Mouse (Mus musculus) urinary bladder, postnatal 14 days (tissue): ENCODE data around the gene Golt1a.

Experiments
- DNase-seq: peaks from one replicate; pipeline ENCODE4 v3.0.0; 2021; ENCODE audit warnings: low spot score

Golt1a gene

DNA sequence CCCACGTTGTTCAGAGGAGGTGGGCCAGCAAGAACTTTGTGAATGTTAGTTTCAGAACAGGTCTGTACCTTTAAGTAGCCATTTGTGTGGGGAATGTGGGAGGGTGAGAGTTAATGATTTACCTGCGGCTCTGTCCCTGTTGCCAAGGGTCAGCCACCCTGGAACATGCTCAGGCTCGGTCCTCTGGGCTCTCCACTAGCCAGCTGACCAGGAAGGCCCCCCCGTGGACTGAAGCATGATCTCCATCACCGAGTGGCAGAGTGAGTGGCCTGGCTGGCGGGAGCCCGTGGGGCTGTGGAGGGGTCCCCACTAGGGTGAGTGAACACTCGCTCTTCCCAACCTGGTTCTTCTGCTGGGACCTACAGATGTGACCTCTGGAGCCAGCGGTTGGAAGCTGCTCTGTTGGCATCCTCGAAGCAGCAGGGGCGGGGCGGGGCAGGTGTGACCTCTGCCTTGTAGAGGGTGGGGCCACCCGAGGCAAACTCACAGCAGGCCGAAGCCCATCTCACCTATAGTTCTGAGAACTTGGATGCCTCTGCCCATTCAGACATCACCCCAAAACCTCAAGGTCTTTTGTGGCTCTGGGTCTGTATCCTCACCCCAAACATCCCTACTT lies at the start of gene Golt1a:
Gene Golt1a, plus strand, starts transcription at position 149 of the 616 bp plus-strand sequence.
- peak; percentile 64 for DNase-seq

DNA sequence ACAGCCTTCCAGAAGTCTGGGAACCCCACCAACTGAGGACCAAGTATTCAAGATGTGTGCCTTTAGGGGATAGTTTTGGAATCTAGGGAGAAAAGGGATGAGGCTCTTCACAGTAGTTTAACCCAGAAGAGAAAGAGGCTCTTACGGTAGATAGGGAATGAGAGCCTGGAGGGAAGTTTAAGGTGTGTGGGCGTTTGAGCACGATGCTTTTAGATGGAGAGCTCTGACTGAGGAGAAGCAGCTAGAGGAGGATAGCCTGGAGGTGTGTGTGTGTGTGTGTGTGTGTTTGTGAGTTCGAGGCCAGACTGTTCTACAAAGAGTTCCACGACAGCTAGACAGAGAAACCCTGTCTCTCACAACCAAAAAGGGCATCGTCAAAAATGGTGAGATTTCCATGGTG lies 47.0 kb upstream of the Golt1a start:
- no peak for DNase-seq

DNA sequence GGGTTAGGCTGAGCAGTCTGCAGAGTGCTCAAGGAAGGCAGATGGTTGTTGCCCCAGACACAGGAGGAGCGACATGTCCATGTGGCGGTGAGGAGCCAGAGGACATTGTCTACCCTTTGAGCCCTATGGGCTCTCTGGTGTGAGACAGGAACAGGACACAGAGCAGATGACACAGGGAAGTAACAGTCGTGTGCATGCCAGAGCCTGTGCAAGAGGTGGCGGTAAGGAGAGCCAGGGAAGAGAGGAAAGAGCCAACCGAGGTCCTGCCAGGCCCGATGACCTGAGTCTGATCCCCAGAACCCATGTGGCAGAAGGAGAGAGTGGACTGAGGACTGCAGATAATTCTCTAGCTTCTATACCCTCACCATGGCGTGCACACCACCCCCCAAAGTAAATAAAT lies 46.5 kb upstream of the Golt1a start:
- DNase-seq: no peak

DNA sequence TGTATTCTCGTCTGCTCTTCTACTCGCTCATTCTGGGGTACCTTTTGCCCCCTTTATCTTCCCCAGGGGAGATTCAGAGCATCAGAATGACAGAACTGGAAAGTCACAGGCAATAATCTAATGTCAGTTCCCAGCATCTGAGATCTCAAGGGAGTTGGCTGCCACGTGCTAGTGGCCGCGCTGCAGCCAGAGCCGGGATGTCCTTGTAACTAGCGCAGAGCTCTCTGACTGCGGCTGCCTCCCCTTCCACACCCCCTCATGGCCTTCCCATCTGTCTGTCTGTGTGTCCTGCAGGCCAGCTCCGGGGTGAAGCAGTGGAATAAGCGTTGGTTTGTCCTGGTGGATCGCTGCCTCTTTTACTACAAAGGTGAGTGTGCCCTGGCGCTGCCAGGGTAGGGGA lies 45.2 kb upstream of the Golt1a start:
- no peak for DNase-seq

DNA sequence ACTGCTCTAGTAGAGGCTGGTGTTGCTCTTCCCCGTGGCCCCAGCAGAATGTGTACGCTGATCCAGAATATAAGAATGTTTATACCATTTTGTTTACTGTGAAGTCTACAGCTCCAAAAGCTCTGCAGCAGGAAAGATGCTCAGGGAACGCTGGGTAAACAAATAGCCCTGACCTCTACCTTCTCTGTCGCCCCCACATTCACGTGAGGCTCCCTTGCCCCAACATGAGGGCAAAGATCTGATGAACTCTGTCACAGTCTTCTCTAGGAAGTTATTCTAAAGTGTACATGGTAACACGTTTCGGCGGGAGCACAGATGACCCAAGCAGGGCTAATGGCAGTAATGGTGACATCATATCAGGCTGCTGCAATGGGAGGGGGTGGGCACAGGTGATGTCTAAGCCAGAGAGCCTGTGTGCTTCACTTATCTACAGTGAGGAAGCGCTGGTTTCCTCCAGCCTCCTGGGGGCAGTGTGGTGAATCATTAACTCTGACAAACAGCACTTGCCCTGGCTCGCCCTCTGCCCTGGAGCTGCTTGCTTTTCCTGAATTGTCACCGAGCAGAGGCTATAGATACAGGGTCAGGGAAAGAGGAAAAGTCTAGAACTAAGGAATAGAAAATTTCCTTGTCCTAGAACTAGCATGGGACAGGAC lies 44.4 kb upstream of the Golt1a start:
- DNase-seq: peak; percentile 76

DNA sequence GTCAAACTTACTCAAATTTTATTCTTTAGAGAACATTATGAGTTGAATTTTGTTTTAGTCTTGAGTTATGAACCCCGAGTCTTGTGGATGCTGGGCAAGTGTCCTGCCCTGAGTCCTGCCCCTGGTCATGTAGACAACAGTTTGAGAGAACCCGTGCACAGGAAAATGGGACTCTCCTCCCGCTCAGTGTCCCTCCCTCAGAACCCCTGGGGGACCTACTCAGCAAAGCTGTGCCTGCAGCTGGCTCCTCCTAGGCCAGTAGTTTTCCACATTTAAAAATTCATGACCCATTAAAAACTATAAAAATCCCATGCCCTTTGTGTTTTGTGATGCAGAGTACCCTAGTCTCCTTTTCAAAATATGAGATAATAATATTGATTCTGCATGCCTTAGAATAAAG lies 42.5 kb upstream of the Golt1a start:
- DNase-seq: no peak

DNA sequence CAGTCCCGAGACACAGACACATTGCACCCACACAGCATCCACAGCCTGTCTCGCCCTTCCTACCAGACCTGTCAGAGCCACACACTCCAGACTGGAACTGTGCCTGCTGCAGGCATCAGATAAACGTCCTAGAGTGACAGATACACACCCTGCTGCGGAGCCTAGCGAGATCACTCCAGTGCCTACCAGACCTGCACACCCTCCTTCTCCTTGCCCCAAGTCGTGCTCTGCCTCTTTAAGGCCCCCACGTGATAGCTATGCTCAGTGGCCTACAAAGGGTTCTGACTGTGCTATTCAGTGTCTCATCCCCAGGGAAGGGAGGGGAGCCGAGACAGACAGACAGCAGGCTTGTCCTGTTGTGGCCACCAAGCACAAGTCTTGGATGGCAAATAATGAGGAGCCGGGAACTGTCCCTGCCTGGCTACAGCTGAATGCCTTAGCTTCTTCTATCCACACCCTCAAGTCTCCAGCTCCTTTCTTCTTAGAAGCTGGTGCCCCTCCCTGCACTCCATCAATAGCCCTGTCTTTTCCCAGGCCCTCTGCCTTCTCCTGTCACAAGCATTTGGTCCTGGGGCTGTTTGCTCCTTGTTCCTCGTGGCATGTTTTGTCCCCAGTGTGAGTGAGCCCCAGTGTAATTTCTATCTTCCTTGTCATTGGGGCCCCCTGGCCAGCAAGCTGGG lies 41.6 kb upstream of the Golt1a start:
- no peak for DNase-seq

DNA sequence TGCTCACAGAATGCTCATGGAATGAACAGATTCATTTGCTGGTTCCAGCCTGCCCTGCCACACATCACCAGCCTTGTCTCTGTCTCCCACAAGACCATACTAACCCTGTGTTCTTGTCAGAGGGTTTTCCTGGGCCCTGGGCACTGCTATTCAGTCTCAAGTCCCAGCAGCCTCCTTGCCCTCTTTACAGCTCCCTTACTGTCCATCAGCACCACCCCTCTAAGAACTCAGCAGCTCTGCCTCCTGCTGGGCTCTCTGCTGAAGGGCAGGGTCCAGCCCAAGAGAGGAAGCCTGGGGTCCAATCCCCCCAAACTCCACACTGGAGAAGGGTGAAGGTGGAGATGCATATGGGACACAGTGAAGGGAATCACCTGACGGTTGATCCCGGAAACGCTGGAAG lies 41.1 kb upstream of the Golt1a start:
- DNase-seq: no peak

DNA sequence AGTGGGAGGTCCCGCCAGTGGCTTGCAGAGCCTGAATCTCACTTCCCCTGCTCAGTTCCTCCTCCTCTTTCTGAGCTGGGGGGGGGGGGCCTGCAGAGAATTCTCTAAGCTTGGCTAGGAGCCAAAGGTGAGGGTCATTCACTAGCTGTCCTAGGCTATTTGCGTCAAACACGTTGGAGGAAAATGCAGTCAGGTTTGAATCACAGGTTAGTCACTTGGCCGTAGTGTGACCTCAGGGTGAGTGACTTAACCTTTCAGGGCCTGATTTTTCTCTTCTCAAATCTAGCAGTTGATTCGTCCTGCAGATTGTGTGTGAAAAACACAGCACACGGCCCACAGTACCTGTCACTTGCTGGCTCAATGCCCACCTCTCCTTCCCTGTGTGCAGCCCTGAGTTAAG lies 39.3 kb upstream of the Golt1a start:
- no peak for DNase-seq

DNA sequence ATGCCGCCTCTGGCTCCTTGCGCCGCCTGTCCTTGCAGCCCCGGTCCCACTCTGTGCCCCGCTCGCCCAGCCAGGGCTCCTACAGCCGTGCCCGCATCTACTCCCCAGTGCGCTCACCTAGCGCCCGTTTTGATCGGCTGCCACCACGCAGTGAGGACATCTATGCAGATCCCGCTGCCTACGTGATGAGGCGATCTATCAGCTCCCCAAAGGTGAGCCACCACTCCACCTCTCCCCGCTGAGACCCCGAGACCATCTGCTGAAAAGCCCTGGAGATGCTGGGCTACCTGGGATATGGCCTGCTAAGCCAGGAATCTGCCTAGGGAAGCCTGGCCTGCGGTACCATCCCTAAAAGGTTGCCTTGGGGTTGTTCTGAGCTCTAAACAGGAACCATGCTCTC lies 35.4 kb upstream of the Golt1a start:
- DNase-seq: no peak

DNA sequence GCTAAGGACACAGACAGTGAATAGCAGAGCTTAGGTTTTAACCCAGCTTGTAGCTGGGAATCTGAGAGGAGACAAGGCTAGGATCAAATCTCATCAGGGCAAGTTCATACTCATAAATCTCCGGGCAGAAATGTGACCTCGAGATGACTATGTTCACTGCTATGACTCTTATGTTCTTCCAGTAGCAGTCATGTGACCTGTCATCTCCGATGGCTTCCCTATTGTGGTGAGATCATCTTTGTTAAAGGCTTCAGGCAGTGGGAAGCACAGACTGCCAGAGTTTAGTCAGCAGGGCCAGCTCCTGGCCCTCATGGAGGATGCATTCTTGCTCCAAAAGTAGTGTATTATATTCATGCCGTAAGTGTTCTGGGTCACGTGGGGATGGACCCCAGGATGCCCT lies 32.6 kb upstream of the Golt1a start:
- DNase-seq: no peak

DNA sequence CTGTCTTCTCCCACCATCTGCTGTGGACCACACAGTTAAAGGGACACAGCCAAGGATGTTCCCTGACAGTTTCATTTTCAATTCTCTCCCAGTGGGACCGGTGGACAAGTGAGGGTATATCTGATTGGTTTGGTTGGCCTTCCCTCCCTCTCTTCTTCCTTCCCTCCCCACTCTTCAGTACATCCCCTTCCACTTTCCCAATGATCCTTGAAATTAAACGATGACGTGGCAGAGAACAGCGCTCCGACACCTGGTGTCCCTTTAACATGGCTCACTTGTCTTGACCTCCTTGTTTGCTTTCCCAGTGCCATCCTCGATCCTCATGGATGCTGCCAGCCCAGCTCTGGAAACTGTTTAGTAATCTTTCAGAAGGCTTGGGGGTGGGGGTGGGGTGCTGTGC lies 31.1 kb upstream of the Golt1a start:
- DNase-seq: no peak

DNA sequence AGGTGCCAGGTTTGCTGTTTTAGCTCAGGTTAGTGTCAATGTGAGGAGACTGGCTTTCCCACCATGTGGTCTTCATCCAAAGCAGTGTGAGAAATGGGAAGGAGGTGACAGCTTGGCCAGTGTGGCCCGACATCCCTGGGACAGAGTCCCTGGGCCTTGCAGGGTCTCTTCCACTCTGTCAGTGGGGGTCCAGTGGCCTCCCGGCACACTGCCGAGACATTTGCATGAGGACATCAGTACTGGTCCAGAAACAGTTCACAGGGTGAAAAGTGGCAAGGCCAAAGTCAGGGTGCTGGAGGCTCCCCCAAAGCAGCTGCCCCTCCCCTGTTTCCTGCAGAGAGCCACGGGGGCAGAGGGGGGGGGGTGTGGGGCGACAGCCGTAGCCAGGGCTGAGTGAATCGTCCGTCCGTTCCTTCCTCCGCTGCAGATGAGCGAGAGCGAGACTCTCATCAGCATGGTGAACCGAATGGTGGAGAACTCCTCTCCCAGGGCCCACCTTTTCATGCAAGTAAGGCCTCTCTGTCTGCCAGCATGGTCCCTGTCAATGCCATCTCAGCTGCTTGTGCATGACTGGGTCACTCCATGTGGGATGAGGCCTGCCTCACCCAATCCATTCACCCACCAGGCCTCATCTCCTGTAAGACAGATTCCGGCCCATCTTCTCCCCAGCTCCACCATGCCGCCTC lies 30.5 kb upstream of the Golt1a start:
- no peak for DNase-seq

DNA sequence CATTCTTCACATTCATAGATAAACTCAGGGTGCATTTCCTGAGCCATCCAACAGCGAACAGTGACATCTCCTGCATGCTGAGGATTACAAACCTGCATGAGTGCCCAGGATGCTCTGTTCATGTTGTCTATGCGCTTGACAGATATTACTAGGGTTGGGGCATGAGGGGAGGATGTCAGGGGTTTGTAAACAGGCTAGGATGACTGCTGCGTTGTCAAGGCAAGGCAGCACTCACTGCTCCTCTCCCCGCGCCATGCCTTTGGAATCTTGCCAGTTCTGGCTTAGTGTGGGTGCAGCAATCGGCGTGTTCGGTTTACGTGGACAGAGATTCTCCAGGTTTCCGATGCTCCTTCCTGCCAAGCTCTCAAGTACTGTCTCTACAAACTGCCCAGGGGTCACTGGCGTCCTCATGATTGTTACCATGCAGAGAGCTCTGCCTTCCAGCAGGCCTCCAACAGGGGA lies 29.9 kb upstream of the Golt1a start:
- DNase-seq: no peak

DNA sequence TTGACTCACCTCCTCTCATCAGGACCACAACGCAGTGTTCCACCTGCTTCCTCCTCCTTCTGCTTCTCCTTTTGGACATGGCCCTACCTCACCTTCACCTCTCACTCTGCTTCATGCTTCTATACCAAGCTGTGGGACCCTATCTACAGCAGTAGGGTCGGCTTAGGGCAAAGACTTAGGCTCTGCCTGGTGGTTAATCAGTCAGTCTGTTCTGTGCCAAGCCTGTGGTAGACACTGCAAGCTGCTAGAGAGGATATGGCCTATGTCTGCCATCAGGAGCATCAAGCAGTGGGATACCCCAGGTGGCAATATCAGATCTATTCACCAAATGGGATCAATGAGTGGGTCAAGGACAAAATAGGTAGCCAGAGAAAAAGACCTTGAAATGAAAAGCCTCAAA lies 29.1 kb upstream of the Golt1a start:
- no peak for DNase-seq

DNA sequence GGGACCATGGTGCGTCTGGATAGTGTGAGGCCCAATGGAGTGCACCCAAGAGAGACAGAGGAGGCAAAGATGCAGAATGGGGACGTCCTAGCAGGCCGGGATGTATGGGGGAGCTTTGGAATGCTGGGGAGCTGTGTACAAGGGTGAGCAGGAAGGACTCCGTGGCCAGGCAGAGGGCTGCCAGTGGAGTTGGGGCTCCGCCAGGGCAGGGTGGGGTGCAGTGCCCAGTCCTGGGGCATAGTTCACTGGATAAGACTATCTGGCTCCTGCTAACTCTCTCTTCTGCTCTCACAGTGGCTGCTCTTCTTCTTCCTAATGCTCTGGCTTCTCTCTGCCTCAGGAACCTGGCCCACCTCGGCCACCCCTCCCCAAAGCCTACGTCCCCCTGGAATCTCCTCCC lies 23.7 kb upstream of the Golt1a start:
- DNase-seq: no peak

DNA sequence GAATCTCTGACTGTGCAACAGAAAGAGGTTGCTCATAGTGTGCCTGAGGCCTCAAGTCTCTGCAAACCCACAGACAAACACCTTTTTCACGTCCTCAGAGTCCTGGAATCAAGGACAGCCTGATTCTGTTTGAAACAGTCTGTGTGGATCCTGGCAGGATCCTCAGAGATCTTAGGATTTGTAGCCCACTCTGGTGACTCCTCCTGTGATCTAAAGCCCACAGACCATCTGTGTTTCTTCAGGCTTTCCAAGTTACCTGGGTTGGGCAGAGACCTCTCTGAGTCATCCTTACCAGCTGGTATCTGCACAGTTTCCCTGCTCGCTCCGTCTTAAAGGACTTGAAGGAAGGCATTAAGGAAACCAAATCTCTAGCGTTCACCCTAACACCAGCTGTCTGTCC lies 22.5 kb upstream of the Golt1a start:
- no peak for DNase-seq

DNA sequence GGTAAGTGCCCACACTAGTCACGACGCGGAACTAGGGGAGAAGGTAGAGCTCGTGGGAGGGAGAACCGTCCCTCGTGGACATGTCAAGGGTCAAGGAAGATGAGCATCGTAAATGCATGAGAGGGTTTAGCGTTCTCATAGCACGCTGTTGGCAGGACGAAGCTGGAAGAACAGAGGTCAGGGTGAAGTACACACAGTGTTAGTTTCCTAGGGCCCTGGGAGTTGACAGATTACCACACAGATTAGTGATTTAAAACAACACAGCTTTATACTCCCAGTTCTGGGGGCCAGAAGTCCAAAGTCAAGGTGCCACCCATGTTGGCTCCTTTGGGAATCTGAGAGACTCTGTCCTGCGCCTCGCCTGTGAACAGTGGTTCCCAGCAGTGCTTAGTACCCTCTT lies 21.7 kb upstream of the Golt1a start:
- no peak for DNase-seq

DNA sequence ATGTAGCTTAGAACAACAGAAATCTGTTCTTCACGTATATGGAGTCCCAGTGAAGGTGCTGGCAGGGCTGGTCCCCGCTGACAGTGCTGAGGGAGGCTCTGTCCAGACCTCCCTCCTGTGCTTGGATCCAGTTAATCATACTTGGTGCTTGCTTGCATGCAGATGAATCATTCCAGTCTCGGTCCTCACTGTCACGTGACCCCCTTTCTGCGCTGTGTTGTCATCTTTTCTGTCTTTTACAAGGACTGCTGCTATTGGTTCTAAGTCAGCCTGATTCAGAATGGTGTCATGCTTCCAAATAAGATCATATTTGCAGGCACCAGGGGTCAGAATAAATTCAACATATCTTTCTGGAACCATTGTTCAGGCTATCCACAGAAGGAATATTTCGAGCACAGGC lies 17.7 kb upstream of the Golt1a start:
- DNase-seq: no peak

DNA sequence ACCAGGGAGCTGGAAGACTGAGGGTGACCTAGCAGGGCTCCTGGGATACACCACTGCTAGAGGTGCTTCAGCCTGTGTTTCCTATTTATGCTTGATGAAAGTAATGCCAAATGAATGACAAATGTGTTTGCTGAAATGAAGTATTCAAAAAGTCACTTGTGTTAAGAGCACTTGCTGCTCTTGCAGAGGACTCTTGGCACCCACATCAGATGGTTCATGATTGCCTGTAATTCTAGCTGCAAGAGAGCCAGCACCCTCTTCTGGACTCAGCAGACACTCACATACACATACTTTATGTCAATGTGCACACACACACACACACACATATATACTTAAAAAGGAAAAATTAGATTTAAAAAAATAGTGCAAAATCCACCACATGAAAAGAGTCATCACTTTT lies 17.0 kb upstream of the Golt1a start:
- no peak for DNase-seq

DNA sequence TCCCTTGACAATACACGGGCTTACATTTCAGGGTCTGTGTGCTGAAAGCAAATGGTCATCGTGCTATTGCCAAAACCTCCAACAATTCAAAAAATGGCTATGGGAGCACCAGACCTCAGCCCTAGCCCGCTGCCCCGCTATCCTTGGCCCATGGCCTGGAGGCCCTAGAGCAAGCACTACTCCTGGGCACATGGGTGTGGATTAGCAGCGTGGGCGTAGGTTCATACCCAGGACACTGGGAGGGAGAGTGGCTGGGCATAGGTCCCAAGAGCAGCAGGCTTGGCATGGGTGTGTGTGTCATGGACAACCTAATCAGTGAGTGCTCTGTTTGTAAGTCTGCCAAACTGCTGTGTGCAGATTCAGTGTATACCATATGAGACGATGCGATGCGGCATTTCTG lies 13.2 kb upstream of the Golt1a start:
- peak; percentile 32 for DNase-seq

DNA sequence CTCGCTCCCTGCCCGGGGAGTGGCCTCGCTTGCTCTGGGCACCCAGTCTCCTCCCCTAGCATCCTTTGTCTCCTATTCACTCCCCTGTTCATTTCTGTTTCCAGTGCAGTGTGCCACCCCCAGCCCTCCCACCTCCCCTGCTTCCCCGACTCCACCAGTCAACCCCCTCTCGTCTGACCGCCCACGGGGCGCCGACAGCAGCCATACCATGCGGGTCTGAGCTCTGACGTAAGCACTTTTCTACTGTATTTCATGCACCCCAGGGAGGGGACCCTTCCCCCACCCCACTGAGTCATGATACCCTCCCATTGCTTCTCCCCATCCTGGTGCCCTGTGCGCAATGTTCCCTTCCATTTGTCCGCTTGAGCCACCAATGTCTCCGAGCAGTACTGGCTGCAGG lies 10.8 kb upstream of the Golt1a start:
- no peak for DNase-seq

DNA sequence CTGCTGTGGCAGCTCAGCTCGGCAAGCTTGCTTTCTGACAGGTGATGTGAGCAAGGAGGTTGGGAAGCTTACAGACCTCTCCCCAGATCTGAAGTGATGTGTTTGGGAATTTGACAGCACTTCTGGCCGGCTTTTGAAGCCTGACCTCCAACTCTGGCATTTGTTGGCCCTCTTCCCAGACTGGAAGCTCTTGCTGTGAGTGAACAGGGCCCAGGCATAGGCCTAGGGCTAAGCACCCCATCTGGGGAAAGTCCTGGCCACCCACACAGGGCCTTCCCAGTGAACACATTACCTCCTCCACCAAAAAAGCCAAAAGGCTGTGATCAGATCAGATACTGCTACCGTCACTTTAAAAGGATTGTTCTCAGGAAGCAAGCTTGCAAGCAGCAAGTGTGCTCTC lies 7.1 kb upstream of the Golt1a start:
- peak; percentile 50 for DNase-seq
